Mouse (Mus musculus): Measurements from ENCODE around the gene Egln3. TPM values are rescaled to one million over a fixed set of nuclear protein-coding genes. Genes with fewer than 3 reads are reported as not detected.

Egln3 gene
- total RNA-seq (2017) = 18.4 and 30.1 TPM in 2 replicates

DNA sequence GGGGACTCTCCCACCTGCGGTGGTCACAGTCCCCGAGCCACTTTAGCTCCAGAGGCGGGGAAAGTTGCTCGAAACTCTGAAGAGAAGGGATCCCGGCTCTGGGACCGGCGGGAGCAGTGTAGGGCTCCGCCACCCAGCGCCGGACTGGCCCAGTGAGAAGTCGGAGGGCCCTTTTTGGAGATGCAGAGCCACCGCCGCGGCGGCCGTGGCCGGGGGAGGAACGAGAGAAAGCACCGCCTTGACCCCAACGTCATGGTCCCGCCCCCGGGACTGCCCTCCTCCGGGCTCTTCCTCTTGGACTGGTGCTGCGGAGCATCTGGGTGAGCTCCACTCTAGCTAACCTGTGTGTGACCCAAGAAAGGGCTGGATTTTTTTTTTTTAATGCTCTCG is at the start of gene Egln3:
TSS of gene Egln3 (minus strand) at position 205 of the 390 bp plus-strand sequence.
- ATAC-seq (replicated peaks; ENCODE audit: low read depth, poor library complexity, severe bottlenecking) = peak; percentile 88

DNA sequence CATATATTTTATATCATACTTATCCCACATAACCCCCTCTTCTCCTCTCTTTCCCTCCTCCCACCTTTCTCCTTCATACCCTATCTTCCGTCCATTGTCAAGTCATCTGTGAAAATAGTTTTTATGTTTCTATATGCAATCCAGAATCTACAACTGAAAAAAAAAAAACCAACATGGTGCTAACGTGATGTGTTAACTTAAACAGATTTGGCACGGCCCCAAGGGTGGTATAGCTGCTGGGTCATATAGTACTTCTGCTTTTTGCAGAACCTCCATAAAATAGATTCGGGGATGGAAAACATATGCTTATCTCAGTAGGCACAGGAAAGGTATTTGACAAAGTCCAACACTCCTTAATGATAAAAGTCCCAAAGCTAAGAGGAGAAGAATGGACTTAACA is 49.8 kb upstream of the Egln3 start:
- peak; percentile 53 for ATAC-seq (replicated peaks; ENCODE audit: low read depth, poor library complexity, severe bottlenecking)

GRCm38 (mm10) chr12:54251942-54252400 is 48.3 kb upstream of the Egln3 start:
- ATAC-seq (replicated peaks; ENCODE audit: low read depth, poor library complexity, severe bottlenecking) = no peak; the same call in 1 of the 2 replicates

GRCm38 (mm10) chr12:54247835-54248234 is 44.2 kb upstream of the Egln3 start:
- ATAC-seq (replicated peaks; ENCODE audit: low read depth, poor library complexity, severe bottlenecking) = no peak

GRCm38 (mm10) chr12:54243158-54243557 is 39.5 kb upstream of the Egln3 start:
- no peak for ATAC-seq (replicated peaks; ENCODE audit: low read depth, poor library complexity, severe bottlenecking)

DNA sequence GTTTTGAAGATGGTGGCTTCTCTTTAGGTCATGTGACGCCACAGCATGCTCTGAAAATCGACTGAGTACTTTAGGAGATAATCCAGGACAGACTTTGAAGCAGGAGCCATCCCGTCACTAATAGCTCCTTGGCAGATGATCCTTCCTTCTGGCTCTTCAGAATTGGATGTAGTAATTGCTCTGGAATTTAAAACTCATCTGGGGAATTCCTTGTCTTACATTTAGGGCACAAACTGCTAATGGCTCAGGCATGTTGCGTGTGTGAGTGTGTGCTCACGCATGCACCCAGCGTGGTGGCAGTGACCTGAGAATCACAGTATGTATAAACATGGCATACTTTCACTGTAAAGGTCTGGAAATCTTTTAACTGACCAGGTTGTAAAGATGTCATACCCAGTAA is 38.3 kb upstream of the Egln3 start:
- no peak for ATAC-seq (replicated peaks; ENCODE audit: low read depth, poor library complexity, severe bottlenecking)

DNA sequence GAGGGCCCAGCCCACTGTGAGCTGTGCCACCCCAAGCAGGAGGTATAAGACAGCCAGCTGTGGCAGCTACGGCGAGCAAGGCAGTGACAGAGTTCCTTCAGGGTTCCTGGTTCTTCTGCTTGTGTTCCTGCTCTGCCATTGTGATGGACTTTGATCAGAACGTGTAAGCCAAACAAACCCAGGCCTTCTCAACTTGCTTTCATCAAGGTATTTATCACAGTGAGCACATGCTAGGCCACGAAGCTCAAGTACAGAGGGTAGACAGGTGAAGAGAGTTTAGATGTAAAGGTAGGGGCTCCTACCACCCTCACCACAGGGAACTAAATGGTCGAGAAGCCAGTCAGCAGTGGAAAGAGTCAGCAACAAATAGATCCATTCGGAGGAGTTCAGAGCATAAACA is 30.1 kb upstream of the Egln3 start:
- ATAC-seq (replicated peaks; ENCODE audit: low read depth, poor library complexity, severe bottlenecking) = no peak

- ATAC-seq (replicated peaks; ENCODE audit: low read depth, poor library complexity, severe bottlenecking) = no peak
Observed at GRCm38 (mm10) chr12:54232996-54233603, 29.4 kb upstream of the Egln3 start.

- no peak for ATAC-seq (replicated peaks; ENCODE audit: low read depth, poor library complexity, severe bottlenecking)
Observed at GRCm38 (mm10) chr12:54232456-54232855, 28.8 kb upstream of the Egln3 start.

GRCm38 (mm10) chr12:54227551-54227950 is 23.9 kb upstream of the Egln3 start:
- ATAC-seq (replicated peaks; ENCODE audit: low read depth, poor library complexity, severe bottlenecking) = no peak

- no peak for ATAC-seq (replicated peaks; ENCODE audit: low read depth, poor library complexity, severe bottlenecking)
Observed at GRCm38 (mm10) chr12:54226341-54226740, 22.7 kb upstream of the Egln3 start.

DNA sequence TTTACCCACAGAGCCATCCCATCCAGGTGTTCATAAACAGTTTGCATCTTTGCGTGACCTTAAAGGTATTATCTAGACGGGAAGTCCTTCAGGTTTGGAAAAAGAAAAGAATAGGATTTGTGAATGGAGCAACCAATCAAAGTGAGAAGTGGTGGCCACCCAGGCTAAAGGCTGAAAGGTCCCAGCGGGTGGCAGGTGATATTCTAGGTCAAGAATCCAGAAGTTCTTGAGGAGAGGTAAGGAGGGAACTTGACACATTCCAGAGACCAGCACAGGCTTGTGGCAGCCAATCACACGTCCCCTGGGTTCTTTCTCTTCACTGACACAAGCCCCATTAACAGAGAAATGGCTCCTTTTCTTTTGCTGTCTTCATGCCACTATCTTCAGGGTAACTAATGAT is 21.9 kb upstream of the Egln3 start:
- ATAC-seq (replicated peaks; ENCODE audit: low read depth, poor library complexity, severe bottlenecking) = no peak

DNA sequence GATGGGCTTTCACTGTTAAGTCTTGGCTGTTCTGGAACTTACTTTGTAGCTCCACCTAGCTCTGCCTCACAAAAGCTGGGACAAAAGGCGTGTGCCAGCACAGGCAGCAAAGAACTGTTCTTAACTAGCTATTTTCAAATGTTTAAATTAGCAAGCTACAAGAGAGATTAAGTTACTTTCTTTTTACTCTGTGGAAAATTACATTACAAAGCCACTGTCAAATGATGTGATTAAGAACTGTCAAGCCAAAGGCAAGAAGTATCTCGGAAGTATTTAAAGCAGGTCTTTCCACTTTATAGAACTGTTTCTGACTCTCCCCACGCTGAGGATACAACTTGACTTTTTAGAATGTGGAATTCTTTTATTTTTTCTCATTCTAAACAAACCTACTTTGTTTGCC is 21.4 kb upstream of the Egln3 start:
- ATAC-seq (replicated peaks; ENCODE audit: low read depth, poor library complexity, severe bottlenecking) = no peak

- ATAC-seq (replicated peaks; ENCODE audit: low read depth, poor library complexity, severe bottlenecking) = no peak
Observed at GRCm38 (mm10) chr12:54222036-54222760, 18.5 kb upstream of the Egln3 start.

DNA sequence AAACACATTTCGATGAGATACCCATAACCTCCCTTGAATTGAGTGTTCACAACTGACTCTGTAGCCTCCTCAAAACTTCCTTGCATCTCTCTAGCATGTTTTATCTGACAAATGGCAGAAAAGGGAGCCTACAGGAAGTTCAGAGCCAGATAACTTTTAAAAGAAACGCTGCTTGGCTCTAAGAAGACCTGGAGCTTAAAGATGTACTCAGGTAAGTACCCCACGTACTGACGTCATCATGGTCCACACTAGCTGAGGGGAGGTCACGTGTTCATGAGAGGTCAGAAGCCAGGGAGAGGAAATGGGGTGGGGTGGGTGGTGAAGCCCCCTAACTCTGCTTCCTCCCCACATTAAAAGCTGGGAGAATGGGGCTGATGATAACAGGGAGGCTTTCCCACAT is 13.0 kb upstream of the Egln3 start:
- no peak for ATAC-seq (replicated peaks; ENCODE audit: low read depth, poor library complexity, severe bottlenecking)

DNA sequence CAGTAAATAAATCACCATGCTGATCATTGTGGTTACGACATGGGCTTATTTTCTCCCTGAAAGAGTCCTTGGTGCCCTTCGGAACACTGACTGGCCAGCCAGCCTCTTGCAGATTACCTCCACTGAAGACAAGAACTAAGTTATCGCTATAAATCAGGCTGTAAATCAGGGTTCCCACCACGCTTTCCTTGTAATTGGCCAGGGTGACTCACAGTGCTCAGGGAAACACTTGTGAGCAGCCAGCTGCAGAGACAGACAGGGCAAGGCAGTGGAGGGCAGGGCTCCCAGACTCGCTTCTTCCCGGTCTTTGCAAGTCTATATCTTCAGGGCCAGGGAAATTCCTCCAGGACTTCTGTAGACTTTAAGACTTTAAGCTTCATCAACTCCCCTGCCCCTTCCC is 10.8 kb upstream of the Egln3 start:
- ATAC-seq (replicated peaks; ENCODE audit: low read depth, poor library complexity, severe bottlenecking) = no peak

GRCm38 (mm10) chr12:54213871-54214270 is 10.2 kb upstream of the Egln3 start:
- ATAC-seq (replicated peaks; ENCODE audit: low read depth, poor library complexity, severe bottlenecking) = no peak

- no peak for ATAC-seq (replicated peaks; ENCODE audit: low read depth, poor library complexity, severe bottlenecking)
Observed at GRCm38 (mm10) chr12:54213230-54213629, 9.6 kb upstream of the Egln3 start.

- ATAC-seq (replicated peaks; ENCODE audit: low read depth, poor library complexity, severe bottlenecking) = peak; percentile 16; the same call in 1 of the 2 replicates
Observed at GRCm38 (mm10) chr12:54209182-54209563, 5.5 kb upstream of the Egln3 start.

GRCm38 (mm10) chr12:54208433-54209181 is 4.9 kb upstream of the Egln3 start:
- ATAC-seq (replicated peaks; ENCODE audit: low read depth, poor library complexity, severe bottlenecking) = no peak

GRCm38 (mm10) chr12:54205731-54206130 is 2.1 kb upstream of the Egln3 start:
- no peak for ATAC-seq (replicated peaks; ENCODE audit: low read depth, poor library complexity, severe bottlenecking)
